In the genomic region with DNA sequence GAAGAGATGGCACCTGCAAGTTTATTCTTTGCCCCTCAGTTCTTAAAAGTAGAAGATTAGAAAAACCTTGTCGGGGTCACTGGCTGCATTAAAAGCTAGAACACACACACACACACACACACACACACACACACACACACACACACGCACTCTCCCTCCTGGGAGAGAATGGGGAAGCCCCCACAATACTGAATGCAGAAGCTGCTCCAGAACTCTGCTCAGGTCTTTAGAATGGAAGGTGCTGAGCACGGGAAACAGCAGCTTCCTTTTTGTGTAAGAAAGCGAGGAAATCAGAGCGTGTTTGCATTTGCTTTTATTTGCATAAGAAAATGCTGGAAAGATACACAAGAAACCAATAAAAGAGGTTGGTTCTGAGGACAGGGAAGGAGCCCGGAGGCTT, we compare ENCODE assay signal across 21 mouse cellular contexts. TPM values are rescaled to one million over a fixed set of nuclear protein-coding genes. Genes with fewer than 3 reads are reported as not detected.
DNase-seq lines count a peak whose midpoint lies in the region; ATAC-seq and TF ChIP-seq lines count a peak whose summit lies in the region.
"Had no signal": no experiment of that assay in that cellular context is flagged by ENCODE, and none has a peak within 500 bp of the region (broad histone marks: within the 10 kb centered on the region; RNA-seq: fewer than 3 reads in every experiment).

No protein-coding gene starts in this region.

- no peak for TF ChIP-seq CTCF in liver, postnatal 0 days (IDR thresholded peaks at IDR 0.05; ENCODE audit: low read depth)

- peak; percentile 37 for DNase-seq in R1 (ENCODE audit: low read depth, low spot score)
- peak; percentile 21 for DNase-seq in liver, postnatal 0 days
- no peak for DNase-seq in right cerebral cortex, adult 18-20 months
- DNase-seq in T-cell, adult 2 months (ENCODE audit: low spot score) = no peak
- no peak for DNase-seq in kidney, postnatal 4 days
- DNase-seq: gastrocnemius, postnatal 36 days; kidney, adult 9 months; kidney, postnatal 25 days; right cerebral cortex, postnatal 14 days had no signal

- H3K4me3 ChIP-seq in midbrain, embryonic 16.5 days (ENCODE audit: low read depth, low read length) = no peak overlapping the region
- no peak overlapping the region for H3K4me3 ChIP-seq in midbrain, embryonic 15.5 days
- H3K4me3 ChIP-seq in liver, postnatal 0 days (ENCODE audit: low read depth, low read length) = no peak overlapping the region
- H3K4me3 ChIP-seq: embryonic facial prominence, embryonic 13.5 days; forebrain, embryonic 15.5 days; heart, embryonic 10.5 days; intestine, embryonic 15.5 days; limb, embryonic 10.5 days had no signal

- H3K27ac ChIP-seq in midbrain, embryonic 16.5 days (ENCODE audit: low read length) = peak overlapping the region; percentile 22; the same call in 1 of the 2 replicates
- H3K27ac ChIP-seq in midbrain, embryonic 15.5 days = no peak overlapping the region
- H3K27ac ChIP-seq in liver, postnatal 0 days (ENCODE audit: low read depth) = no peak overlapping the region
- H3K27ac ChIP-seq: embryonic facial prominence, embryonic 13.5 days; forebrain, embryonic 15.5 days; heart, embryonic 10.5 days; hindbrain, embryonic 14.5 days; intestine, embryonic 15.5 days; limb, embryonic 10.5 days; liver, embryonic 14.5 days; macrophage had no signal

- H3K9me3 ChIP-seq in midbrain, embryonic 16.5 days (replicated peaks; ENCODE audit: control insufficient read depth, low read length, poor library complexity, severe bottlenecking) = no peaks in the 10 kb centered on the region
- H3K9me3 ChIP-seq in midbrain, embryonic 15.5 days = no peaks in the 10 kb centered on the region
- H3K9me3 ChIP-seq in liver, postnatal 0 days (ENCODE audit: low read length) = no peaks in the 10 kb centered on the region
- H3K9me3 ChIP-seq: embryonic facial prominence, embryonic 13.5 days; forebrain, embryonic 15.5 days; G1E; heart, embryonic 10.5 days; intestine, embryonic 15.5 days; limb, embryonic 10.5 days had no signal

- H3K36me3 ChIP-seq in midbrain, embryonic 16.5 days (ENCODE audit: control insufficient read depth, insufficient read depth, low read length) = no peaks in the 10 kb centered on the region
- H3K36me3 ChIP-seq in midbrain, embryonic 15.5 days (replicated peaks) = no peaks in the 10 kb centered on the region
- H3K36me3 ChIP-seq in liver, postnatal 0 days (replicated peaks; ENCODE audit: insufficient read depth, low read length) = no peaks in the 10 kb centered on the region
- H3K36me3 ChIP-seq: embryonic facial prominence, embryonic 13.5 days; forebrain, embryonic 15.5 days; G1E; heart, embryonic 10.5 days; intestine, embryonic 15.5 days; limb, embryonic 10.5 days had no signal

- peaks cover 9% of the 10 kb centered on the region for H3K4me1 ChIP-seq in midbrain, embryonic 16.5 days (ENCODE audit: control insufficient read depth, insufficient read depth, low read length)
- H3K4me1 ChIP-seq in midbrain, embryonic 15.5 days = peaks cover 14% of the 10 kb centered on the region; the same call in 1 of the 2 replicates
- H3K4me1 ChIP-seq in liver, postnatal 0 days (ENCODE audit: insufficient read depth) = peaks cover 4% of the 10 kb centered on the region; the same call in 1 of the 2 replicates
- H3K4me1 ChIP-seq: embryonic facial prominence, embryonic 13.5 days; intestine, embryonic 15.5 days; limb, embryonic 10.5 days had no signal

- H3K4me2 ChIP-seq in midbrain, embryonic 16.5 days (ENCODE audit: low read length) = no peak overlapping the region
- H3K4me2 ChIP-seq in midbrain, embryonic 15.5 days = no peak overlapping the region
- H3K4me2 ChIP-seq in liver, postnatal 0 days (ENCODE audit: low read depth, low read length) = peak overlapping the region; percentile 39
- H3K4me2 ChIP-seq: embryonic facial prominence, embryonic 13.5 days; forebrain, embryonic 15.5 days; hindbrain, embryonic 14.5 days; intestine, embryonic 15.5 days had no signal

- H3K9ac ChIP-seq in midbrain, embryonic 16.5 days (ENCODE audit: low read depth, low read length) = no peak overlapping the region
- H3K9ac ChIP-seq in midbrain, embryonic 15.5 days = no peak overlapping the region
- no peak overlapping the region for H3K9ac ChIP-seq in liver, postnatal 0 days (replicated peaks)
- H3K9ac ChIP-seq: embryonic facial prominence, embryonic 13.5 days; forebrain, embryonic 15.5 days; hindbrain, embryonic 14.5 days; intestine, embryonic 15.5 days; liver, embryonic 14.5 days had no signal

- no peak for ATAC-seq in midbrain, embryonic 16.5 days
- ATAC-seq in midbrain, embryonic 15.5 days (replicated peaks) = no peak
- 0 out of 2 replicates have a peak, but pooled peaks have one; percentile 40 for ATAC-seq in liver, postnatal 0 days
- ATAC-seq: CD4-positive, CD25-positive, alpha-beta regulatory T cell, adult 4 months; forebrain, embryonic 15.5 days; intestine, embryonic 15.5 days had no signal

- no peaks in the 10 kb centered on the region for H3K27me3 ChIP-seq in midbrain, embryonic 16.5 days (ENCODE audit: control insufficient read depth, insufficient read depth, low read depth, low read length)
- H3K27me3 ChIP-seq in midbrain, embryonic 15.5 days (replicated peaks) = no peaks in the 10 kb centered on the region
- H3K27me3 ChIP-seq in liver, postnatal 0 days (ENCODE audit: insufficient read depth, low read length) = no peaks in the 10 kb centered on the region
- H3K27me3 ChIP-seq: embryonic facial prominence, embryonic 13.5 days; forebrain, embryonic 15.5 days; intestine, embryonic 15.5 days had no signal

- WGBS in midbrain, embryonic 16.5 days = 24% methylated on average over 6 of the region's 6 CpGs
- WGBS in midbrain, embryonic 15.5 days = 34% methylated on average over 6 of the region's 6 CpGs
- WGBS in liver, postnatal 0 days (ENCODE audit: insufficient replicate concordance) = 31% methylated on average over 6 of the region's 6 CpGs

- TF ChIP-seq EP300 in liver, postnatal 0 days (IDR thresholded peaks at IDR 0.05; ENCODE audit: low read depth) = no peak

RNA-seq across cellular contexts. Expression of gene Tlk1, which starts 45.3 kb away (rescaled TPM):
- 17.2 and 20.6 TPM in 2 replicates for polyA plus RNA-seq in midbrain, embryonic 16.5 days (2015; fragmentation: Nextera tagmentation; extraction: Ambion mirVana)
- 25.3 and 27.1 TPM in 2 replicates for polyA plus RNA-seq in midbrain, embryonic 15.5 days (2015; fragmentation: Nextera tagmentation; extraction: Ambion mirVana)
- 23.2 and 25.3 TPM in 2 replicates for polyA plus RNA-seq in liver, postnatal 0 days (2015; fragmentation: Nextera tagmentation; extraction: Ambion mirVana)

Comparison
In these comparisons a context has a peak if more than half of its experiments do, and no peak if none do; other contexts are left out.
1. DNase-seq: peak in R1 (single experiment) and liver, postnatal 0 days (single experiment); none in right cerebral cortex, adult 18-20 months (single experiment), T-cell, adult 2 months (single experiment) and kidney, postnatal 4 days (0 of 2).